8 mouse cellular contexts compared by ENCODE assay signal in the genomic region with DNA sequence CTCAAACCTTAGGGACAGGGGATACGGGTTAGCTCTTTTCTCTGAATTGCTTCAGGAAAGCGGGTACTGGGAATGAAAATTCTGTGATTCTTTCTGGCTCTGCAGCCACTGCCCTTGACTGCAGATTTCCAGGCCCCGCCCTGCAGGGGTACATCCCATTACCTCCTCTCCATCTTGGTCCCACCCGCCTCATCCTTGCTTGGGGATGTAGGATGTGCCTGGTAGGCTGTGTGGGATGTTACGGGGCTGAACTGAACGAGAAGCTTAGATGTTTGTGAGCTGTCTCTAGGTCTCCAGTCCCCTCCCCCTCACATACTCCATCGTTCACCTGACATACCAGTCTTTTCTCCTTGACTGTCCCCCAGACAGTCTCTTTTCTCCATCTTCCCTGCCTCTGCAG. TPM values are rescaled to one million over a fixed set of nuclear protein-coding genes. Genes with fewer than 3 reads are reported as not detected.
DNase-seq lines count a peak whose midpoint lies in the region; ATAC-seq and TF ChIP-seq lines count a peak whose summit lies in the region.

No protein-coding gene starts in this region.

- no peak for TF ChIP-seq CTCF in kidney, adult 2 months (conservative IDR thresholded peaks at IDR 0.05; ENCODE audit: insufficient read depth, insufficient read length, low read depth, low read length)
- no peak for TF ChIP-seq CTCF in E14TG2a.4 (conservative IDR thresholded peaks at IDR 0.05; ENCODE audit: low read length)
- no peak for TF ChIP-seq CTCF in cortical plate, adult 2 months (IDR thresholded peaks at IDR 0.05; ENCODE audit: extremely low read depth, insufficient read depth, low read length)

- H3K9me3 ChIP-seq in E14TG2a.4 (ENCODE audit: low read length), result no peaks in the 10 kb centered on the region
- no peaks in the 10 kb centered on the region for H3K9me3 ChIP-seq in intestine, embryonic 14.5 days (ENCODE audit: control insufficient read depth, low read length)
- H3K9me3 ChIP-seq in neural tube, embryonic 12.5 days, result no peaks in the 10 kb centered on the region

- no peak overlapping the region for H3K27ac ChIP-seq in kidney, adult 2 months (ENCODE audit: insufficient read depth, low read depth, low read length)
- H3K27ac ChIP-seq in cortical plate, adult 2 months (ENCODE audit: insufficient read depth, low read length), result peak overlapping the region; percentile 63
- peak overlapping the region; percentile 71 for H3K27ac ChIP-seq in intestine, embryonic 14.5 days (ENCODE audit: low read depth)
- H3K27ac ChIP-seq in neural tube, embryonic 12.5 days, result peak overlapping the region; percentile 38; the same call in 1 of the 2 replicates

- no peak for ATAC-seq in intestine, embryonic 14.5 days (replicated peaks; ENCODE audit: low FRiP score, low TSS enrichment, low read depth)
- ATAC-seq in neural tube, embryonic 12.5 days (ENCODE audit: low FRiP score, low read depth), result no peak

- peaks cover 22% of the 10 kb centered on the region; the same call in 1 of the 2 replicates for H3K4me1 ChIP-seq in kidney, adult 2 months (ENCODE audit: control insufficient read depth, insufficient read depth, low read length)
- peaks cover 65% of the 10 kb centered on the region for H3K4me1 ChIP-seq in E14TG2a.4 (replicated peaks; ENCODE audit: low read depth, low read length)
- H3K4me1 ChIP-seq in cortical plate, adult 2 months (ENCODE audit: control insufficient read depth, insufficient read depth, low read length), result peaks cover 7% of the 10 kb centered on the region; the same call in 1 of the 2 replicates
- H3K4me1 ChIP-seq in intestine, embryonic 14.5 days (replicated peaks; ENCODE audit: control insufficient read depth, insufficient read depth, low read length), result peaks cover 33% of the 10 kb centered on the region
- H3K4me1 ChIP-seq in neural tube, embryonic 12.5 days, result peaks cover 42% of the 10 kb centered on the region

- no peaks in the 10 kb centered on the region for H3K27me3 ChIP-seq in kidney, adult 2 months (replicated peaks; ENCODE audit: control insufficient read depth, insufficient read depth, low read length)
- H3K27me3 ChIP-seq in E14TG2a.4 (ENCODE audit: insufficient read depth, low read length), result no peaks in the 10 kb centered on the region
- H3K27me3 ChIP-seq in intestine, embryonic 14.5 days (replicated peaks; ENCODE audit: control insufficient read depth, insufficient read depth, low read length), result no peaks in the 10 kb centered on the region
- H3K27me3 ChIP-seq in neural tube, embryonic 12.5 days (replicated peaks), result no peaks in the 10 kb centered on the region

- H3K9ac ChIP-seq in intestine, embryonic 14.5 days (ENCODE audit: low read length), result peak overlapping the region; percentile 81
- peak overlapping the region; percentile 86 for H3K9ac ChIP-seq in neural tube, embryonic 12.5 days

- 23% methylated on average over 7 of the region's 7 CpGs for WGBS in kidney, adult 2 months
- WGBS in intestine, embryonic 14.5 days, result 5% methylated on average over 7 of the region's 7 CpGs
- 7% methylated on average over 7 of the region's 7 CpGs for WGBS in neural tube, embryonic 12.5 days

- H3K36me3 ChIP-seq in kidney, adult 2 months (ENCODE audit: control insufficient read depth, insufficient read depth, low read length), result peaks cover 2% of the 10 kb centered on the region
- peaks cover 55% of the 10 kb centered on the region for H3K36me3 ChIP-seq in E14TG2a.4 (ENCODE audit: insufficient read depth, low read length)
- H3K36me3 ChIP-seq in intestine, embryonic 14.5 days (ENCODE audit: control insufficient read depth, insufficient read depth, low read length), result peaks cover 59% of the 10 kb centered on the region
- H3K36me3 ChIP-seq in neural tube, embryonic 12.5 days, result peaks cover 47% of the 10 kb centered on the region

- DNase-seq in kidney, adult 2 months, result no peak
- DNase-seq in kidney, adult 8-10 months, result no peak
- no peak for DNase-seq in intestine, embryonic 14.5 days (ENCODE audit: low spot score)
- no peak for DNase-seq in B cell, adult 2 months
- DNase-seq in spleen, postnatal 36 days (ENCODE audit: low spot score in 2 of 2), result no peak

- TF ChIP-seq POLR2A in kidney, adult 2 months (IDR thresholded peaks at IDR 0.05; ENCODE audit: low read depth, low read length), result no peak
- no peak for TF ChIP-seq POLR2A in cortical plate, adult 2 months (IDR thresholded peaks at IDR 0.05; ENCODE audit: extremely low read depth, insufficient read depth, low read length)

- H3K4me2 ChIP-seq in intestine, embryonic 14.5 days (ENCODE audit: low read length), result peak overlapping the region; percentile 91
- H3K4me2 ChIP-seq in neural tube, embryonic 12.5 days (replicated peaks), result peak overlapping the region; percentile 90

- H3K4me3 ChIP-seq in kidney, adult 2 months (ENCODE audit: insufficient read depth, low read depth, low read length), result peak overlapping the region; percentile 34
- peak overlapping the region; percentile 89 for H3K4me3 ChIP-seq in E14TG2a.4 (replicated peaks; ENCODE audit: low read length)
- H3K4me3 ChIP-seq in cortical plate, adult 2 months (ENCODE audit: insufficient read depth, low read length), result peak overlapping the region; percentile 76
- H3K4me3 ChIP-seq in intestine, embryonic 14.5 days (ENCODE audit: low read depth, low read length), result peak overlapping the region; percentile 68
- peak overlapping the region; percentile 69 for H3K4me3 ChIP-seq in neural tube, embryonic 12.5 days

RNA-seq across cellular contexts. Expression of gene Mtmr4, which starts 4.0 kb away (rescaled TPM):
- 26.0 and 29.3 TPM in 2 replicates for polyA plus RNA-seq in kidney, adult 2 months (2012; rRNA removed)
- 46.0 and 47.0 TPM in 2 replicates for polyA plus RNA-seq in cortical plate, adult 2 months (2012; rRNA removed)
- polyA plus RNA-seq in intestine, embryonic 14.5 days (2014; fragmentation: Nextera tagmentation; extraction: Ambion mirVana), result 35.3 and 36.2 TPM in 2 replicates
- polyA plus RNA-seq in neural tube, embryonic 12.5 days (2016; fragmentation: Nextera tagmentation; extraction: Ambion mirVana), result 74.0 and 77.4 TPM in 2 replicates

RNA-seq across cellular contexts. Expression of gene Hsf5, which starts 21.0 kb away (rescaled TPM):
- polyA plus RNA-seq in kidney, adult 2 months (2012; rRNA removed), result 0.05 and 0.12 TPM in 2 replicates
- 0.40 and 0.42 TPM in 2 replicates for polyA plus RNA-seq in cortical plate, adult 2 months (2012; rRNA removed)
- 0.23 and 0.38 TPM in 2 replicates for polyA plus RNA-seq in intestine, embryonic 14.5 days (2014; fragmentation: Nextera tagmentation; extraction: Ambion mirVana)
- polyA plus RNA-seq in neural tube, embryonic 12.5 days (2016; fragmentation: Nextera tagmentation; extraction: Ambion mirVana), result 0.41 and 0.49 TPM in 2 replicates

RNA-seq across cellular contexts. Expression of gene Sept4, which starts 27.3 kb away (rescaled TPM):
- 36.6 and 43.1 TPM in 2 replicates for polyA plus RNA-seq in kidney, adult 2 months (2012; rRNA removed)
- 424 and 429 TPM in 2 replicates for polyA plus RNA-seq in cortical plate, adult 2 months (2012; rRNA removed)
- 17.2 and 19.5 TPM in 2 replicates for polyA plus RNA-seq in intestine, embryonic 14.5 days (2014; fragmentation: Nextera tagmentation; extraction: Ambion mirVana)
- 13.1 and 15.9 TPM in 2 replicates for polyA plus RNA-seq in neural tube, embryonic 12.5 days (2016; fragmentation: Nextera tagmentation; extraction: Ambion mirVana)

RNA-seq across cellular contexts. Expression of gene Gm11492, which starts 29.5 kb away (rescaled TPM):
- not detected in 2 replicates for polyA plus RNA-seq in kidney, adult 2 months (2012; rRNA removed)
- polyA plus RNA-seq in cortical plate, adult 2 months (2012; rRNA removed), result 0.06 and 0.13 TPM in 2 replicates
- not detected in 2 replicates for polyA plus RNA-seq in intestine, embryonic 14.5 days (2014; fragmentation: Nextera tagmentation; extraction: Ambion mirVana)
- not detected in 2 replicates for polyA plus RNA-seq in neural tube, embryonic 12.5 days (2016; fragmentation: Nextera tagmentation; extraction: Ambion mirVana)

Comparison
In these comparisons a context has a peak if more than half of its experiments do, and no peak if none do; other contexts are left out.
1. H3K4me3 ChIP-seq: peak in every context shown above with its lines; median percentile 89 in E14TG2a.4; 76 in cortical plate, adult 2 months; 69 in neural tube, embryonic 12.5 days; 68 in intestine, embryonic 14.5 days; 34 in kidney, adult 2 months.